Mouse (Mus musculus) layer of hippocampus, adult 9-11 months (tissue): Measurements from ENCODE around the gene Klra4.
"Not testable (repeated sequence)": the region's sequence is repeated elsewhere in the genome, so short reads cannot be mapped to it uniquely, and the experiment has no call there.

Experiments
- DNase-seq: peaks from one replicate; pipeline ENCODE4 v3.0.0; 2022

The Klra4 gene

DNA sequence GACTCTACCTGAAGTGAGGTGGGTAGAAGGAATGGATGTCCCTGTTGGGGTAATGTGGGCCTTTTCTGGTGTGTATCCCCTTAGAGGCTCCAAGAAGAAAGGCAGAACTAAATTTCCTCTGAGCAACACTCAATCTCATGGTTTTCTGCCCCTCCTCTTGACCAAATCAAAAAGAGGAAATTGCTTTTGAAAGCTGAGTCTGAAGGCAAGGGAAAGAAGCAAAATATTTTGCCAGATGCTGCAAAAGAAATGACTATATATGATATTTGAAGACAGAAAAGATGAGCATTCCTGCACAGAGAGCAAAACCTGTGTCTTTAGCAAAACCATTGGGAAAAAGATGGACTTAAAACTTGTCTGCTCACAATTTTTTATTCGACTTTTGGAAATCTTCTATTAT lies at the start of gene Klra4:
Gene Klra4 (minus strand): TSS at position 101 of the 400 bp plus-strand sequence.
- not testable (repeated sequence) for DNase-seq

DNA sequence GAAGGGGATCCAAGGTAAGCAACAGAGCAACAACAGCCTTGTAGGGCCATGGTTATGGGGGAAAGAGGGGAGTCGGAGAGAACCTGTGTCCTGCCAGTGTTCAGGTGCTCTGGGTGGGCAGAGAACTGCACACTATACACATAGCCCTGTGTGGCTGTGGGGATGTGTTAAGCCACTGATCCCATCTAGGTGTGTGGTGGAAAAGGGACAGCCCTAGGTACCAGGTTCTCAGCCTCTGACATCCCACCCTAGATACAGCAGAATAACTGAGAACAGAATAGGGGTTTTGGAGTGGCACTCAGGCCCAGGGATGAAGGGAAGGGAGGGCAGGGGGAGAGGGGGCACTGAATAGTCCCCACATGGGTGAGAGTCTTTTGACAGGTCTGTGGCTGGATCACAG lies 43.4 kb upstream of the Klra4 start:
- DNase-seq = no peak

DNA sequence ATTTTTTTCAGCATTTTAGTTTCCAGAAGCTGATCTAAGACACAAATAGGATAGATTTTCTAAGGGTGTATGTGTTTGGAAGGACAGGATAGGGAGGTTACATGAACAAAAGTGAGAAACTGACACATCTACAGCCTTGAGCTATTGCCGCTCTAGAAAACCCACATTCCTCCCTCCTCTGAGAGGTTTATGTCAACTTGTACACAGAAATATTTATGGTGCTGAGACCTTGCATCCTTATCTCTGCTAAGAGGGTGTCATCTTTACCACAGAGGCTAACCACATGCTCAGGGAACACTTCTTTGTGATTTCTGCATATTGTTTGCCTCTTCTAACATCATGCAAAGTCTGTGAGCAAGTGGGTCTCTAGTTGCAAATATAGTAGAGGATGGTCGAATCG lies 35.7 kb upstream of the Klra4 start:
- DNase-seq = not testable (repeated sequence)

DNA sequence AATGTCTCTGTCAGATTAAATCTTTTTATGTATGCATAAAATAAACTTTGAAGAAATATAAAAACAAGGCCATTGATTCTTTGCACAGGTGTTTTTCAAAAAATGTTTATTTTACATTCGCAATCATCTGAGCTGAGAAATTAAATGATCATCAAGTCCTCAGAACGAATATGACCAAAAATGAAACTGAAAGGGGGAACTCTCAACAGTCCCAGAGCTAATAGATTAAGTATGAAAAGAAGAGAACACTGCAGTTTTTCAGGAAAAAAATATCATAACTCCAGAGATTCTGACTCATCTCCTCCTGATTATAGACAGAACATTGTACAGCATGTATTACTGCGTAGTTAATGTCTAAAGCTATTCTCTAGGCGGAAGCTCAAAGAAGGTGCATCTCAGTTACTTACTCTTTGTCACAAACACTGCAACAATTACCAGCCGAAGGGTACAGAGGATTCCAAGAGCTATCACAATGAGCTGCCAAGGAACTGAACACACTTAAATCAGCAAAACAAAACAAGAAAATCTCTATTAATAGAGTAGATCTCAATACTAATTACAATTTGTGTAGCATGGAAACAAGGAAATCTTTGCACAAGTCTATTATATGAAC lies 25.4 kb upstream of the Klra4 start:
- no peak for DNase-seq

DNA sequence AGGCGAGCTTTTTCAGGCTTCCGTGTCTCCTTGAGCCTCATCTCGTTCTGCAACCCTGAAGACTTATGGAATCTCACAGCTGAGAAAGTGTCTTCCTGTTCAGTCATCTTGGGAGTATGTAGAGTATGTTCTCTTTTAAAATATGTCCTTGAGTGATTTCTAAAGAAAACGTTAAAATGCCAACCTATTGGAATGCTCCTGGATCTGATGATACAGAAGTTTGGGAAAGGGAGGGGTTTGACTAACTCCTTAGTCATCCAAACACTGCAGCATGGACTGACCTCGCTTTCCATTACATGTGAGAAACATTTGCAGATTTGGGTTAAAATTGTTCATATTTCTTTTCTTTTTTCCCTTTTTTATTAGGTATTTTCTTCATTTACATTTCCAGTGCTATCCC lies 1.9 kb downstream of the Klra4 start:
- DNase-seq = no peak

DNA sequence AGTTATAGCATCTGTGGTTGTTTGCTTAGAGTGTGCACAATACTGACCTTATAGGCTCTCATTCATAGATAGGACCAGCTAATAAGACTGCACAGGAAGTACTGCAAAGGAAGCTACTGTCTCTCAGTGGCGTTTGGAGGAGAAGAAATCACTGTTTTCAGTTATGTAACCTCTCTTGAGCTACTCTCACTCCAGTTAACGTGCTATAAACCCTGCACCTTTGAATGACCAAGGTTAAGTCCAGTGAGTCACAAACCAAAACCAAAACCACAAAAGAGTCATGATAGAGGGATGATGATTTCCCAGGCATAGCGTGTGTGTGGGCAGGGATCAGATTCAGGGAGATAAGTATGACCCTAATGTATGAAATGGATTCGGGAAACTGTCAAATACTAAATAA lies 31.9 kb downstream of the Klra4 start:
- DNase-seq = not testable (repeated sequence)

DNA sequence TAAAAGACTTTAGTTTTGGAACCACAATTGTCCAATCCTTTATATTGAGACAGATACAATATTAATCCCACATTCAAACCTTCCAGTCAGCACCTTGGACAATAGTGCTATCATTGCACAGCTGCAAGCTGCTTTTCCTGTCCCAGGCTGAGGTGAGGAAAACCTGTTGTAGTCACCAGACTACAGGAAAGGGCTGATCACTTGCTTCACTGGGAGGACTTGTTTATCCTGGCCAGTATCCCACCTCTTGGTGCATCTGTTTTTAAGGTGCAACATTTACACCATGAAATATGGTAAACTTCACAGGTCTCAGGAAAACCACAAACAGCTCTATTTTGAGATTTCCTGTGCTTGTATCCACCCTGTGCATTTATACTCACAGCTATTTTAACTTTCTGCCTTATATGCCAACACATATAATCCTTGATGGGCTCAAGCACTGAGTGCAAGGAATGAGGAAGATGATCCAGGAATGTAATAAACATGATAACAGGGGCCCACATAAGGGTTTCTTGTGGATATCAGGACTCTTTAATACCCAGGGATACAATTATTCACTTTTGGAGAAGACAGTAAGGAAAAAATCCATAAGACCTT lies 35.5 kb downstream of the Klra4 start:
- not testable (repeated sequence) for DNase-seq

DNA sequence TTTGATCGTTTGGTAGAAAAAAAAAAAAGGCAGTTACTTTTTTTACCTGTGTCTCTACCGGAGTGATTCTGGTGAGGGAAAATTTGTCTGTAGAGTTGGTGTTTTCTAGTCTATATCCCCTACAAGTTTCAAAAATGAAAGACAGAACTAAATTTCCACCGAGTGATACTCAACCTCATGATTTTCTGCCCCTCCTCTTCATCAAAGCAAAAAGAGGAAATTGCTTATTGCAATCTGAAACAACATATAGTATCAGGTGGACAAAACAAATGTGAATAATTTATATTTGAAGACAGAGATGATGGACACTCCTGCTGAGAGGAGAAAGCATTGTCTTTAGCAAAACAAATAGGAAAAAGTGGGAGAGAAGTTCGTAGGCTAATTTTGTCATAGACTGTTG lies 40.2 kb downstream of the Klra4 start, which contains the start of gene Klra6:
Gene Klra6 (minus strand): TSS at position 101 of the 400 bp plus-strand sequence.
- DNase-seq = no peak
